Mouse (Mus musculus) urinary bladder, postnatal 10 days (tissue): ENCODE results near the gene Olfr996.
"Not testable (repeated sequence)": the region's sequence is repeated elsewhere in the genome, so short reads cannot be mapped to it uniquely, and the experiment has no call there.

Source experiments
- DNase-seq: peaks from one replicate; pipeline ENCODE4 v3.0.0; 2022; ENCODE audit warnings: low spot score

Gene Olfr996

DNA sequence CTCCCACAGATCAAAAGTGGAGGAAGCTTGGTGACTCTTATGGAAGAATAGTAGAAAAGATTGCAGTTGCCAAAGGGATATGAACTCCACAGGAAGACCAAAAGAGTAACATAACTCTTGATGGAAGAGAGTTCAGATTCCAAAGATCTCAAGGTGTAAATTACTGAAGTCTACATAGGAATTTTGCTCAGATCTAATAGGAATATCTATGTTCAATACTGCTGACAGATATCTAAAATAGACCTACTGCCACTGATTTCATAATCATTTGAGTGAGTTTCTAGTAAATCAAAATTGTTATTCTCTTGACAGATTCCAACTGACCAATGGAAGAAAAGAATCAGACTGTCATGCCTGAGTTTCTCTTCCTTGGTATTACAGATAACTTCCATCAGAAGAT lies at the start of gene Olfr996:
Gene Olfr996 (plus strand): TSS at position 301 of the 400 bp plus-strand sequence.
- DNase-seq = no peak

DNA sequence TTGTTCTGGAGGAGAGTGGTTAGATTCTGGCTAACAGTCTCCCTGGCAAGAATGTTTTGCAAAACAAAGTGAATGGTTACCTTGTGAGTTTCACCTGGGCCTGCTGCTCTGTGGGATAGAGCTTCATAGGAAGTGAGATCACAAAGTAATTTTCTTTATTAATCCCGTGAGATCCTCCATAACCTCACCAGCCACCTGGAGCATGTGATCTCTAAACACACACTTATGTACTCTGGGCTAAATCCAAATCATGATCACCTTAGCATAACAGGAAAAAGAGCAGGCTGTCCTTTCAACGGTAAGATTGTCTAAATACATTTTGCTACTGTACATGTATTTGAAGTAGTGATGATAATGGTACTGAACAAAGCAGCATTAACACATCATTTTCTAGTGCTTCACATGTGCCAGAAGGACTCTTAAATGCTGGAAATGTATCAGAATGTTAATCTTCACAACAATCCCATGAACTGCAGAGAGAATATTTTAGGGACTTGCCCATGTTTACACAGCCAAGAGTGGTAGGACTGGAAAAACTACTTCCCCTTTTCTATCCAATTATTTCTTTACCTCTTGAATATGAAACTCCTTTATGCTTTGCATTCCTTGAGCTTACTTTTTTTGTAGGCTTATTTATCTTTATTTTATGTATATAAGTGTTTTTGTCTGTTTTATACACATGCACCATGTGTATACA lies 46.8 kb upstream of the Olfr996 start:
- DNase-seq = no peak

DNA sequence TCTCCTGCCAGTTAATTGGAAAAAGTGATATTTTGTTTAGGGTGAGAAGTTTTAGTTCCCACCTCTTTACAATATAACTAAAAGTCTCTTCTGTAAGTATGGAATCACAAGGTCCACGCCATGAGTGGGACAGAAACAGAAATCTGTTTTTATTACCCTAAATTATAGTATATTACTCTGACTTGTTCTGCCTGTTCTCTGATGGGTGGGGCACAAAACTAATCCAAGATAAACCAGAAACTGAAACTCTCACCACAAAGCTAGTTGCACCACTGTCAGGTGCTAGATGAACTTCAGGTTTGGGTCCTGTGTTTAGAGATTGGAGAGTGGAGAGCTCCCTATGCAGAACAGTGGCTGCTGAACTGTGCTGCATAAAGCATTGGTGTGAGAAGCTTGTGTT lies 45.1 kb upstream of the Olfr996 start:
- DNase-seq = no peak

GRCm38 (mm10) chr2:85554806-85555205 lies 24.2 kb upstream of the Olfr996 start:
- no peak for DNase-seq

DNA sequence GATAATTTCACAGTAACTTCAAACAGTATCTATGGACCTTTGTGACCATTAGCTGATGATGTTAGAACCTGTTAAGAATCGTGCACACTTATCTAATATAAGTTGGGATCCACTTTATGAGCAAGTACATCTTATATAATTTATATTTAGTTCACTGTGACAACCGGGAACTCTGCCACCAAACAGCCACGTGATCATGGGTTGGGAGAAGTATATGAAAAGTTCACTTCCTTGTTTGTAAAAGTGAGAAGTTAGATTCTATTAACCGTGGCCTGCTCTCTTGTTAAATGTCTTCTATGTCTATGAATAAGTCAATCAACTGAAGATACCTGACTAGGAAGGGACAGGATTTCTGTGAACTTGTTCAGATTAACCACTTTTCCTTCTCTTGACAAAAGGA lies 18.8 kb upstream of the Olfr996 start:
- no peak for DNase-seq

- DNase-seq = no peak
Observed at GRCm38 (mm10) chr2:85561187-85561586, 17.8 kb upstream of the Olfr996 start.

GRCm38 (mm10) chr2:85588648-85589047 lies 9.6 kb downstream of the Olfr996 start, which contains the start of gene Olfr998:
Gene Olfr998, plus strand, starts transcription at chr2:85588948.
- not testable (repeated sequence) for DNase-seq

- no peak for DNase-seq
Observed at GRCm38 (mm10) chr2:85611803-85612202, 32.8 kb downstream of the Olfr996 start, which contains the start of gene Olfr1000. Gene Olfr1000, minus strand, starts transcription at chr2:85611903.
